Mouse (Mus musculus) c-Kit-negative CD71-positive TER-119-positive erythroid progenitor cells, embryonic 14.5 days (primary cell): ENCODE data around the gene Rasa2.
A peak's percentile ranks its signal among the peaks of the same experiment; 100 is the strongest.
"Not testable (repeated sequence)": the region's sequence is repeated elsewhere in the genome, so short reads cannot be mapped to it uniquely, and the experiment has no call there.

ENCODE experiments used
- DNase-seq: peaks from one replicate; pipeline ENCODE4 v3.0.0-alpha.2; 2013; ENCODE audit warnings: low read depth, low spot score

The Rasa2 gene

GRCm38 (mm10) chr9:96529961-96530673 is 101.3 kb downstream of the Rasa2 start:
- DNase-seq = no peak

- DNase-seq = no peak
Measured at GRCm38 (mm10) chr9:96526011-96526410, 105.4 kb downstream of the Rasa2 start.

GRCm38 (mm10) chr9:96524972-96525506 is 106.4 kb downstream of the Rasa2 start, which contains the start of gene Gm28729:
TSS of gene Gm28729 (minus strand) at chr9:96525264.
- DNase-seq = no peak

GRCm38 (mm10) chr9:96523148-96523547 is 108.3 kb downstream of the Rasa2 start:
- no peak for DNase-seq

- not testable (repeated sequence) for DNase-seq
Measured at GRCm38 (mm10) chr9:96521574-96521973, 109.8 kb downstream of the Rasa2 start.

- DNase-seq = no peak
Measured at GRCm38 (mm10) chr9:96517429-96517828, 114.0 kb downstream of the Rasa2 start.

- DNase-seq = no peak
Measured at GRCm38 (mm10) chr9:96516806-96517205, 114.6 kb downstream of the Rasa2 start.

GRCm38 (mm10) chr9:96515737-96516136 is 115.7 kb downstream of the Rasa2 start:
- DNase-seq = no peak

GRCm38 (mm10) chr9:96514278-96514677 is 117.1 kb downstream of the Rasa2 start:
- no peak for DNase-seq

GRCm38 (mm10) chr9:96506011-96506498 is 125.4 kb downstream of the Rasa2 start:
- no peak for DNase-seq

GRCm38 (mm10) chr9:96505156-96505555 is 126.3 kb downstream of the Rasa2 start:
- DNase-seq = no peak

GRCm38 (mm10) chr9:96504116-96504895 is 127.1 kb downstream of the Rasa2 start:
- DNase-seq = no peak

- DNase-seq = no peak
Measured at GRCm38 (mm10) chr9:96502856-96503610, 128.4 kb downstream of the Rasa2 start.

GRCm38 (mm10) chr9:96501217-96501616 is 130.2 kb downstream of the Rasa2 start:
- no peak for DNase-seq

- no peak for DNase-seq
Measured at GRCm38 (mm10) chr9:96493212-96493611, 138.2 kb downstream of the Rasa2 start.

- peak; percentile 30 for DNase-seq
Measured at GRCm38 (mm10) chr9:96491810-96492209, 139.6 kb downstream of the Rasa2 start.
